Mouse (Mus musculus) brain, embryonic 14.5 days (tissue): ENCODE results near the gene Cdca3. TPM values are rescaled to one million over a fixed set of nuclear protein-coding genes. Genes with fewer than 3 reads are reported as not detected.
"Not testable (repeated sequence)": the region's sequence is repeated elsewhere in the genome, so short reads cannot be mapped to it uniquely, and the experiment has no call there.

Source experiments
- DNase-seq: peaks from one replicate; pipeline ENCODE4 v3.0.0-alpha.2; 2011; ENCODE audit warnings: low read depth
- CTCF ChIP-seq: fragments of 200-500 bp; IDR thresholded peaks from 2 replicates; pipeline ENCODE4 v1.5.1; 2012; ENCODE audit warnings: inconsistent platforms, mild to moderate bottlenecking, moderate library complexity, borderline replicate concordance; ENCODE audit not compliant: insufficient read depth, insufficient read length; ENCODE audit errors: extremely low read depth
- POLR2A ChIP-seq: fragments of 200-500 bp; IDR thresholded peaks from 2 replicates; pipeline ENCODE4 v1.6.1; 2012; ENCODE audit warnings: mild to moderate bottlenecking, inconsistent platforms, borderline replicate concordance; ENCODE audit not compliant: poor library complexity, insufficient read depth, insufficient read length, severe bottlenecking; ENCODE audit errors: extremely low read depth
- polyA plus RNA-seq: library from polyadenylated mRNA; depleted of rRNA; stranded (reverse); fragments of >200 nt; gene quantifications from 2 replicates; pipeline ENCODE4 v1.2.3, GENCODE M21; 2012

The Cdca3 gene
- polyA plus RNA-seq, 1 experiment, result 49.5 TPM

GRCm38 (mm10) chr6:124828101-124828592 lies 1.2 kb upstream of the Cdca3 start:
- TF ChIP-seq POLR2A (no peak), CTCF (no peak)
- peak; percentile 70 for DNase-seq

DNA sequence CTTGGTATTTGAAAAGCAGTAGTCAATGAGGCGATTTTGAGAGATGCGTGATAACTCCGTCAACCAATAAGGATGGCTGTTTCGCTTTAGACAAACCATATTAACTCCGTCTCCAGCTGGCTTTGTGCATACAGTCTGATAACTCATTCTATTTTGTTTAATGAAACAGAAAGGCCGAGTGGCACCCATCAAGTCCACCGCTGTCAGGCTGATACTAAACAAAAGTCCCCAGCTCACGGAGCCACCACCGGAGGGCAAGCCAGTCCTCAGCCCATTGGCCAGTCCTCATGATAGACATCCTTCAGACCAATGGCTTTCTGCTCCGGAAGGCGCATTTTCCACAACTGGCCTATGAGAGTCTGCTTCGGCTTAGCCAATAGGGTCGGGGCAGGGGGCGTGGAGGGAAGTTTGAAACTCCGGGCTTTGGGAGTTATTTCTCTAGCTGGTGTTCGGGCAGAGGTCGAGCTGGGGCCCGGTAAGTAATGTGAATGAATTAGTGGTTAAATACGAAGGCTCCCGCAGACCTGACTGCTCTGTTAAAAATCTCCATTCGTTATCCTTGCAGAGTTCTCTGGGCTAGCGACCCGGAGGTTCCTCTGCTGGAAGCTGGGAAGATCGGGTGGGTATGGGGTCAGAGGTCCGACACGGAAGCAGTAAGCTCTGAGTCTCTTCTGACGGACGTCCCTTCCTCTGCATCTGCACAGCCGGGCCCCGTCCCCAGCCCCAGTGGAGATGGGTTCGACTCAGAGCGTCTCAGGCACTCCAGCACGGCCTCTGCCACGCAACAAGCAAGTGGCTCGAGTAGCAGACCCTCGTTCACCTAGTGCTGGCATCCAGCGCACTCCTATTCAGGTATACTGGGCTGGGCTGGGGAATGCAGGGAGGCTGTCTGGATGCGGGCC lies 703 bp downstream of the Cdca3 start:
- TF ChIP-seq POLR2A, result no peak
- TF ChIP-seq CTCF, result peak; percentile 2; the same call in 1 of the 2 replicates
- peak; percentile 99 for DNase-seq

- not testable (repeated sequence) for DNase-seq
Measured at GRCm38 (mm10) chr6:124831199-124831598, 1.9 kb downstream of the Cdca3 start.

GRCm38 (mm10) chr6:124831649-124832048 lies 2.3 kb downstream of the Cdca3 start:
- no peak for TF ChIP-seq POLR2A
- no peak for DNase-seq

GRCm38 (mm10) chr6:124834512-124835081 lies 5.2 kb downstream of the Cdca3 start:
- DNase-seq, result no peak
- TF ChIP-seq CTCF (no peak), POLR2A (no peak)

DNA sequence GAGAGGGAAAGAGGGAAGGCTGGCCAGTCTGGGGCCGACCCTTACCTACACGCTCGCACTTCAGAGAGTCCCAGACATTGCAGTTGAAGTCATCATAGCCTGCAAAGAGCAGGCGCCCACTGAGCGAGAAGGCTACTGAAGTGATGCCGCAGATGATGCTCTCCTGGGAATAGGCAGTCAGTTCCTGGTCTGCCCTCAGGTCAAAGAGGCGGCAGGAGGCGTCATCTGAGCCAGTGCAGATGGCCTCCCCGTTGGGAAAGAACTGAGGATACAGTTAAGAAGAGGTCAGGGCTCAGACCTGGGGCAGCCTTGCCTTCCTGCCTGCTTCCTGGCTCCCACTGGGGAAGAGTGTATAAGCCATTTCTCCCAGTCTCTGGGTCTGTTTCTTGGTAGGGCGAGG lies 6.2 kb downstream of the Cdca3 start:
- no peak for DNase-seq
- no peak for TF ChIP-seq CTCF
- TF ChIP-seq POLR2A, result no peak

GRCm38 (mm10) chr6:124836411-124836810 lies 7.1 kb downstream of the Cdca3 start:
- TF ChIP-seq POLR2A (no peak), CTCF (no peak)
- no peak for DNase-seq

DNA sequence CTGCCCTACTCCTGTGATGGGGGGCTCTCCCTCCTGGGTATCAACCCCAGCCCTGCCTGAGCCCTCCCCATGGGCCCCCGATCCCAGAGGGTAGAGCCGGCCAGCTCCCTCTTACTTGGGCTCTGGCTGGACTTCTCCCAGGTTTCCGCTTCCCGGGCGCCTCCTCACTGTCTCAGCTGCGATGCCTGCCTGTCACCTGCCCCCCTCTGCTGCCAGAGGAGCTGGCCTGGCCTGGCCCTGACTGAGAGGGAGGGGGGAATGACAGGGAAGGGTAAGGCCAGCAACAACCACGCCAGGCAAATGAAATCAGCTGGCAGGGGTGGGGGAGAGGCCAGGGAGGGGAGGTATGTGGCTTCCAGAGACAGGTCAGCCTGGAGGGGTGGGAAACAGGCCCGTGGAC lies 10.5 kb downstream of the Cdca3 start:
- no peak for TF ChIP-seq POLR2A
- no peak for TF ChIP-seq CTCF
- DNase-seq, result peak; percentile 30

DNA sequence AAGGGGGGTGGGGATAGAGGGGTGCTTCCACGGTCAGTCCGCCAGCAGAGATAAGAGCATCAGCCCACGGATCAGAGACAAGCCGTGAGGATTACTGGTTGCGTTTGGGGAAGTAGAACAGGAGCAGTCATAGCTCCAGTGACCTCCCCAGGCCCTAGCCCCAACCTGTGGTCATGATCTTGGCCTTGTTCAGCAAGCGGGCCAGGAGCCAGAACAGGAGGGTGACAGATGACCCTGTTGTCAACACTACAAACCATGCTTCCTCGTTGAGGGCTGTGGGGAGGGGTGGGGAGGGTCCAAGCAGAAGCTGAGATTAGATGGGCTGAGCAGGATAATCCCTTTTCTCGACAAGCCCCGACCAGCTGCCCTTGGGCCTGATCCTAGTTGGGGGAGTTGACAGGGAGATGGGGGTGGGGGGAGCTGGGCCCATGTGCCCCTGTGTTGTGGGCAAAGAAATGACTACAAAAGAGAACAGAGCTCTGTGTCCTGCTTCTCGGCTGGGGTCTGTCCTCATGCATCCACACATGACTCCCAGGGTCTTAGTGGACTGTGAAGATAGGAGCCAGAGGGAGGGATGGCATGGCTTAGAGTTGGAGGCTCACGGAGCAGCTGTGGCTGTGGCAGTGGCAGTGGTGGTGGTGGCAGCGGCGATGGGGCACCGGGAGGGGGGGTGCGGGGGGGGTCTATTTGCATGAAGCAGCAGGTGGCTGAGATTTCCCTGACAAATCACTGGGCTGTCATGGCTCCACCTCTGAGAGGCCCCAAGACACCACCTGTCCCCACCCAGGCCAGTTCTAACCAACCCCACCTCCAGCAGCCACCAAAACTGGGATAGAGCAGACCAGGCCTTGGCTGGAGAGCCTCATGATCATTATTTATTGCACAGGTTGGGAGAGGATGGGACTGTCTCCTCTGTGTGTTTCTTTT lies 11.2 kb downstream of the Cdca3 start, which contains the start of gene Gnb3:
Gnb3 (minus strand) TSS at position 35 of the 927 bp plus-strand sequence.
- TF ChIP-seq CTCF, result no peak
- TF ChIP-seq POLR2A, result no peak
- peak; percentile 53 for DNase-seq

- DNase-seq, result peak; percentile 97
- TF ChIP-seq POLR2A, result no peak
- TF ChIP-seq CTCF, result peak; percentile 97
Measured at GRCm38 (mm10) chr6:124847305-124847704, 18.0 kb downstream of the Cdca3 start.

- no peak for DNase-seq
Measured at GRCm38 (mm10) chr6:124850535-124850934, 21.2 kb downstream of the Cdca3 start.

More at GRCm38 (mm10) chr6:124850535-124850934, 21.2 kb downstream of the Cdca3 start:
- TF ChIP-seq POLR2A (no peak), CTCF (no peak)
